Mouse (Mus musculus) limb, embryonic 14.5 days (tissue): ENCODE results near the gene Ahdc1. TPM values are rescaled to one million over a fixed set of nuclear protein-coding genes. Genes with fewer than 3 reads are reported as not detected.

ENCODE experiments used
- ATAC-seq: fragments of 200-750 bp; cut with Nextera tagmentation; 2 replicates; pipeline ENCODE4 v1.8.0; 2017; ENCODE audit warnings: low read depth, moderate number of reproducible peaks, moderate TSS enrichment; ENCODE audit not compliant: low FRiP score
- DNase-seq: peaks from one replicate; pipeline ENCODE4 v3.0.0-alpha.2; 2015; ENCODE audit warnings: low spot score
- H3K27ac ChIP-seq: fragments of 300-500 bp; sonication (generic); replicated peaks from 2 replicates; pipeline ENCODE4 v1.5.1; 2014; ENCODE audit warnings: low read depth, mild to moderate bottlenecking, low read length, moderate library complexity, mixed read lengths
- H3K27me3 ChIP-seq: fragments of 300-500 bp; sonication (generic); 2 replicates; pipeline ENCODE4 v1.6.1; 2014; ENCODE audit warnings: low read length, mixed read lengths; ENCODE audit not compliant: control insufficient read depth, insufficient read depth
- H3K36me3 ChIP-seq: fragments of 300-500 bp; sonication (generic); 2 replicates; pipeline ENCODE4 v1.6.1; 2014; ENCODE audit warnings: mild to moderate bottlenecking, low read length, moderate library complexity, mixed read lengths; ENCODE audit not compliant: control insufficient read depth, insufficient read depth
- H3K4me1 ChIP-seq: fragments of 300-500 bp; sonication (generic); 2 replicates; pipeline ENCODE4 v1.6.1; 2014; ENCODE audit warnings: antibody characterized with exemption, low read length, mixed read lengths; ENCODE audit not compliant: control insufficient read depth, insufficient read depth
- H3K4me2 ChIP-seq: fragments of 300-500 bp; sonication (generic); replicated peaks from 2 replicates; pipeline ENCODE4 v1.6.1; 2014; ENCODE audit warnings: low read depth, mild to moderate bottlenecking, low read length, moderate library complexity; ENCODE audit not compliant: severe bottlenecking
- H3K4me3 ChIP-seq: fragments of 300-500 bp; sonication (generic); replicated peaks from 2 replicates; pipeline ENCODE4 v1.5.1; 2014; ENCODE audit warnings: low read length
- H3K9ac ChIP-seq: fragments of 300-500 bp; sonication (generic); 2 replicates; pipeline ENCODE4 v1.6.1; 2014; ENCODE audit warnings: mild to moderate bottlenecking, low read depth, low read length, moderate library complexity; ENCODE audit not compliant: severe bottlenecking
- H3K9me3 ChIP-seq: fragments of 300-500 bp; sonication (generic); 2 replicates; pipeline ENCODE4 v1.6.1; 2016; ENCODE audit warnings: low read length; ENCODE audit not compliant: control insufficient read depth
- POLR2A ChIP-seq: fragments of 200-500 bp; IDR thresholded peaks from 2 replicates; pipeline ENCODE4 v1.8.0; 2012; ENCODE audit warnings: inconsistent platforms, mild to moderate bottlenecking, moderate library complexity, borderline replicate concordance; ENCODE audit not compliant: insufficient read depth, insufficient read length; ENCODE audit errors: extremely low read depth
- WGBS: fragments of 180-500 bp; shearing (Covaris S2); extraction: QIAGEN DNeasy Blood & Tissue Kit; methylation state at CpG from one replicate; pipeline ENCODE4 v1.1.7; 2014; 5-methylcytosine and 5-hydroxymethylcytosine counted together
- polyA plus RNA-seq, 2 experiments: library from polyadenylated mRNA; depleted of rRNA in 1 of 2; stranded (reverse) in 1 of 2; unstranded in 1 of 2; fragments of >200 nt; fragmentation: Nextera tagmentation in 1 of 2; extraction: Ambion mirVana in 1 of 2; gene quantifications; 2 replicates each; pipeline versions ENCODE4 v1.2.1 to v1.2.3; 2012 to 2014

Ahdc1 gene
- polyA plus RNA-seq, 2 experiments: 12.9 to 29.6 TPM

- no peak for DNase-seq
- H3K4me3 ChIP-seq: no peak overlapping the region
- TF ChIP-seq POLR2A: no peak
- H3K9me3 ChIP-seq: no peaks in the 10 kb centered on the region
- no peak for ATAC-seq
- H3K27me3 ChIP-seq: no peaks in the 10 kb centered on the region
- 29% methylated on average over 5 of the region's 6 CpGs for WGBS
- H3K4me1 ChIP-seq: peaks cover 98% of the 10 kb centered on the region
- peak overlapping the region; percentile 81 for H3K27ac ChIP-seq
- no peaks in the 10 kb centered on the region; the same call in 1 of the 2 replicates for H3K36me3 ChIP-seq
- 0 out of 2 replicates have a peak overlapping the region, but pooled peaks have one; percentile 11 for H3K4me2 ChIP-seq
- no peak overlapping the region for H3K9ac ChIP-seq
Measured at GRCm38 (mm10) chr4:133044647-133045094, 33.6 kb downstream of the Ahdc1 start.

GRCm38 (mm10) chr4:133045771-133046474 lies 34.9 kb downstream of the Ahdc1 start:
- 38% methylated on average over 11 of the region's 11 CpGs for WGBS

GRCm38 (mm10) chr4:133046691-133047352 lies 35.8 kb downstream of the Ahdc1 start:
- TF ChIP-seq POLR2A: no peak
- peak overlapping the region; percentile 45; the same call in 1 of the 2 replicates for H3K27ac ChIP-seq
- no peaks in the 10 kb centered on the region for H3K27me3 ChIP-seq
- ATAC-seq: no peak
- no peak overlapping the region for H3K4me3 ChIP-seq
- DNase-seq: no peak
- H3K36me3 ChIP-seq: no peaks in the 10 kb centered on the region; the same call in 1 of the 2 replicates
- peaks cover 99% of the 10 kb centered on the region for H3K4me1 ChIP-seq
- no peaks in the 10 kb centered on the region for H3K9me3 ChIP-seq
- WGBS: 28% methylated on average over 12 of the region's 12 CpGs
- no peak overlapping the region for H3K9ac ChIP-seq
- H3K4me2 ChIP-seq: peak overlapping the region; percentile 10

More at GRCm38 (mm10) chr4:133045771-133046474, 34.9 kb downstream of the Ahdc1 start:
- no peak for TF ChIP-seq POLR2A
- DNase-seq: no peak
- Histone ChIP-seq H3K4me1 (peaks cover 99% of the 10 kb centered on the region), H3K9ac (no peak overlapping the region; the same call in 1 of the 2 replicates), H3K4me3 (no peak overlapping the region), H3K36me3 (no peaks in the 10 kb centered on the region; the same call in 1 of the 2 replicates), H3K27ac (peak overlapping the region; percentile 50), H3K27me3 (no peaks in the 10 kb centered on the region), H3K4me2 (0 out of 2 replicates have a peak overlapping the region, but pooled peaks have one; percentile 15), H3K9me3 (no peaks in the 10 kb centered on the region)
- ATAC-seq: no peak

DNA sequence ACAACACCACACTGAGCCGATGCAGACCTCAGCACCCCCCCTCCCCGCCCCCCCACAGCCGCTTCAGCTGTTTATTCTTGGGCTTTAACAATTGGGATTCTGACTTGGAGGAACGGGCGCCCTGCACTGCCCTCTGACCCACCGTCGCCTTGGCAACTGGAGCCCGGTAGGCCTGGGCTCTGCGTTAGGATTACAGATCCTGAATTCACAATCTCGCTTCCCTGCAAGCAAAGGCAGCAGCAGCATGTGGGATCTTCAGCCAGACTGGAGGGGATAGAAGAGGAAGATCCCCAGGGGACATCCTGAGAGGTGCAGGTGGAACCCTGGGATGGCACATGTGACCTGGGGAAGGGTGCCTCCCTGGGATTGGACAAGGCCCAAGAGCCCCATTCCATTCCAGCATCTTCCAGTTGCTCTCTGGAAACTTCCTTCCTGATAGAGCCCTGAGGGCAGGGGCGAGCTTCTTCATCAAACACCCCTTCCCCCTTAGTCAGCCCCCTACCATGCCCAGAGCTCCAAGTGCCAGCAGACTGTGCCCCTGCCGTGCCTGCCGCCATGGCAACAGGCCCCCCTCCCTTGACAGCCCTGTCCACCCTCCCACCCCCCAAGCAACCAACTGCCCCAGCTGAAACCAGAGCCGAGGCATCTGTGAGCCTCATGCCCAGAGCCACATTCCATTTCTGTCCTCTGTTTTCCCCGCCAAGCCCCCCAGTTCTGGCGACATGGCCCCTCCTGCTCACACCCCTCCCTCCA lies 36.5 kb downstream of the Ahdc1 start:
- H3K36me3 ChIP-seq: no peaks in the 10 kb centered on the region; the same call in 1 of the 2 replicates
- H3K4me2 ChIP-seq: peak overlapping the region; percentile 10
- no peak overlapping the region for H3K9ac ChIP-seq
- no peaks in the 10 kb centered on the region for H3K9me3 ChIP-seq
- peaks cover 99% of the 10 kb centered on the region for H3K4me1 ChIP-seq
- no peak overlapping the region for H3K4me3 ChIP-seq
- H3K27ac ChIP-seq: peak overlapping the region; percentile 43; the same call in 1 of the 2 replicates
- no peaks in the 10 kb centered on the region for H3K27me3 ChIP-seq
- ATAC-seq: no peak
- no peak for TF ChIP-seq POLR2A
- DNase-seq: no peak
- 18% methylated on average over 15 of the region's 16 CpGs for WGBS
